Mouse (Mus musculus) left cerebral cortex, adult 9 months (tissue): ENCODE data around the gene Smyd1.
"Not testable (repeated sequence)": the region's sequence is repeated elsewhere in the genome, so short reads cannot be mapped to it uniquely, and the experiment has no call there.

Experiments
- DNase-seq, 2 experiments: peaks; one replicate each; pipeline ENCODE4 v3.0.0; 2022; ENCODE audit warnings: low spot score in 2 of 2

Gene Smyd1

GRCm38 (mm10) chr6:71321826-71322283, at the start of gene Smyd1:
Gene Smyd1 (minus strand): TSS chr6:71322233.
- no peak for DNase-seq

- no peak for DNase-seq
Measured at GRCm38 (mm10) chr6:71371085-71371605, 49.1 kb upstream of the Smyd1 start.

GRCm38 (mm10) chr6:71369416-71369815, 47.4 kb upstream of the Smyd1 start:
- DNase-seq, result no peak

- DNase-seq, result no peak
Measured at GRCm38 (mm10) chr6:71363995-71364394, 42.0 kb upstream of the Smyd1 start.

GRCm38 (mm10) chr6:71361156-71361670, 39.2 kb upstream of the Smyd1 start:
- DNase-seq, result no peak

- no peak for DNase-seq
Measured at GRCm38 (mm10) chr6:71360751-71361150, 38.7 kb upstream of the Smyd1 start.

GRCm38 (mm10) chr6:71360221-71360620, 38.2 kb upstream of the Smyd1 start:
- no peak for DNase-seq

GRCm38 (mm10) chr6:71357493-71357892, 35.5 kb upstream of the Smyd1 start:
- no peak for DNase-seq

GRCm38 (mm10) chr6:71353722-71354121, 31.7 kb upstream of the Smyd1 start:
- no peak for DNase-seq

- no peak for DNase-seq
Measured at GRCm38 (mm10) chr6:71352866-71353427, 30.9 kb upstream of the Smyd1 start.

GRCm38 (mm10) chr6:71352201-71352600, 30.2 kb upstream of the Smyd1 start:
- DNase-seq, result no peak

GRCm38 (mm10) chr6:71351201-71351600, 29.2 kb upstream of the Smyd1 start:
- DNase-seq, result no peak

GRCm38 (mm10) chr6:71348006-71348405, 26.0 kb upstream of the Smyd1 start:
- DNase-seq, result no peak

GRCm38 (mm10) chr6:71341179-71341578, 19.1 kb upstream of the Smyd1 start:
- no peak for DNase-seq

- DNase-seq, result no peak
Measured at GRCm38 (mm10) chr6:71339351-71339750, 17.3 kb upstream of the Smyd1 start.

- DNase-seq, result no peak
Measured at GRCm38 (mm10) chr6:71338941-71339340, 16.9 kb upstream of the Smyd1 start.

- DNase-seq, result no peak
Measured at GRCm38 (mm10) chr6:71337666-71338065, 15.6 kb upstream of the Smyd1 start.

- no peak for DNase-seq
Measured at GRCm38 (mm10) chr6:71333578-71334273, 11.7 kb upstream of the Smyd1 start.

GRCm38 (mm10) chr6:71333031-71333430, 11.0 kb upstream of the Smyd1 start:
- no peak for DNase-seq

- no peak for DNase-seq
Measured at GRCm38 (mm10) chr6:71332236-71332965, 10.4 kb upstream of the Smyd1 start.

GRCm38 (mm10) chr6:71331491-71331890, 9.5 kb upstream of the Smyd1 start:
- not testable (repeated sequence) for DNase-seq

- no peak for DNase-seq
Measured at GRCm38 (mm10) chr6:71330486-71330885, 8.5 kb upstream of the Smyd1 start.
